Mouse (Mus musculus) liver, adult 2 months (tissue): ENCODE data around the gene Mmd.

Source experiments
- CTCF ChIP-seq: fragments of 200-500 bp; IDR thresholded peaks from 2 replicates; pipeline ENCODE4 v1.5.1; 2011; ENCODE audit warnings: low read depth, low read length, control low read depth
- POLR2A ChIP-seq: fragments of 200-500 bp; IDR thresholded peaks from 2 replicates; pipeline ENCODE4 v1.6.1; 2011; ENCODE audit warnings: low read length, control low read depth; ENCODE audit not compliant: insufficient read depth; ENCODE audit errors: extremely low read depth

- TF ChIP-seq CTCF (no peak), POLR2A (no peak)
Observed at GRCm38 (mm10) chr11:90241874-90242273, 7.4 kb upstream of the Mmd start.
